Mouse (Mus musculus): ENCODE results near the gene Golgb1. TPM values are rescaled to one million over a fixed set of nuclear protein-coding genes. Genes with fewer than 3 reads are reported as not detected.
"Not testable (repeated sequence)": the region's sequence is repeated elsewhere in the genome, so short reads cannot be mapped to it uniquely, and the experiment has no call there.

Gene Golgb1
- polyA plus RNA-seq (2015; fragmentation: Nextera tagmentation; extraction: Ambion mirVana) = 50.2 and 63.9 TPM in 2 replicates

- DNase-seq (ENCODE audit: low spot score) = peak; percentile 99
Measured at GRCm38 (mm10) chr16:36874583-36875275, at the start of gene Golgb1, which contains the start of gene Eaf2. Gene Golgb1, plus strand, starts transcription at chr16:36875140. Gene Eaf2, minus strand, starts transcription at chr16:36875003.

- DNase-seq (ENCODE audit: low spot score) = no peak
Measured at GRCm38 (mm10) chr16:36827611-36828053, 47.3 kb upstream of the Golgb1 start.

- DNase-seq (ENCODE audit: low spot score) = peak; percentile 89
Measured at GRCm38 (mm10) chr16:36828054-36828786, 46.7 kb upstream of the Golgb1 start, which contains the start of gene Iqcb1. Gene Iqcb1, plus strand, starts transcription at chr16:36828385.

GRCm38 (mm10) chr16:36828820-36829219 is 46.1 kb upstream of the Golgb1 start:
- no peak for DNase-seq (ENCODE audit: low spot score)

- not testable (repeated sequence) for DNase-seq (ENCODE audit: low spot score)
Measured at GRCm38 (mm10) chr16:36846894-36847293, 28.0 kb upstream of the Golgb1 start.

GRCm38 (mm10) chr16:36851202-36851601 is 23.7 kb upstream of the Golgb1 start:
- no peak for DNase-seq (ENCODE audit: low spot score)

GRCm38 (mm10) chr16:36863585-36863984 is 11.4 kb upstream of the Golgb1 start:
- DNase-seq (ENCODE audit: low spot score) = no peak

- no peak for DNase-seq (ENCODE audit: low spot score)
Measured at GRCm38 (mm10) chr16:36869442-36869841, 5.5 kb upstream of the Golgb1 start.

- DNase-seq (ENCODE audit: low spot score) = no peak
Measured at GRCm38 (mm10) chr16:36875276-36875851, 424 bp downstream of the Golgb1 start.

- DNase-seq (ENCODE audit: low spot score) = peak; percentile 52
Measured at GRCm38 (mm10) chr16:36877316-36877715, 2.4 kb downstream of the Golgb1 start.

GRCm38 (mm10) chr16:36882737-36883343 is 7.9 kb downstream of the Golgb1 start:
- DNase-seq (ENCODE audit: low spot score) = no peak

- peak; percentile 48 for DNase-seq (ENCODE audit: low spot score)
Measured at GRCm38 (mm10) chr16:36884881-36885280, 9.9 kb downstream of the Golgb1 start.

- DNase-seq (ENCODE audit: low spot score) = no peak
Measured at GRCm38 (mm10) chr16:36885912-36886311, 11.0 kb downstream of the Golgb1 start.

GRCm38 (mm10) chr16:36887546-36887945 is 12.6 kb downstream of the Golgb1 start:
- no peak for DNase-seq (ENCODE audit: low spot score)

- DNase-seq (ENCODE audit: low spot score) = no peak
Measured at GRCm38 (mm10) chr16:36890559-36890958, 15.6 kb downstream of the Golgb1 start.

GRCm38 (mm10) chr16:36891415-36891814 is 16.5 kb downstream of the Golgb1 start:
- DNase-seq (ENCODE audit: low spot score) = no peak

- DNase-seq (ENCODE audit: low spot score) = no peak
Measured at GRCm38 (mm10) chr16:36893317-36893716, 18.4 kb downstream of the Golgb1 start.

- no peak for DNase-seq (ENCODE audit: low spot score)
Measured at GRCm38 (mm10) chr16:36896712-36897111, 21.8 kb downstream of the Golgb1 start.

- no peak for DNase-seq (ENCODE audit: low spot score)
Measured at GRCm38 (mm10) chr16:36903156-36903555, 28.2 kb downstream of the Golgb1 start.

- no peak for DNase-seq (ENCODE audit: low spot score)
Measured at GRCm38 (mm10) chr16:36911909-36912308, 37.0 kb downstream of the Golgb1 start.

- no peak for DNase-seq (ENCODE audit: low spot score)
Measured at GRCm38 (mm10) chr16:36912311-36912710, 37.4 kb downstream of the Golgb1 start.

GRCm38 (mm10) chr16:36914195-36914594 is 39.3 kb downstream of the Golgb1 start:
- no peak for DNase-seq (ENCODE audit: low spot score)

Measured in thymus, postnatal 0 days (tissue).